Mouse (Mus musculus) olfactory bulb, adult 2 months (tissue): ENCODE results near the gene Txndc2.

Experiments
- CTCF ChIP-seq: fragments of 200-500 bp; IDR thresholded peaks from 2 replicates; pipeline ENCODE4 v1.5.1; 2012; ENCODE audit warnings: low read depth, mild to moderate bottlenecking, low read length, moderate library complexity; ENCODE audit not compliant: insufficient read depth
- POLR2A ChIP-seq: fragments of 200-500 bp; IDR thresholded peaks from 2 replicates; pipeline ENCODE4 v1.6.1; 2012; ENCODE audit warnings: mild to moderate bottlenecking, low read depth, low read length, moderate library complexity; ENCODE audit not compliant: insufficient read depth

DNA sequence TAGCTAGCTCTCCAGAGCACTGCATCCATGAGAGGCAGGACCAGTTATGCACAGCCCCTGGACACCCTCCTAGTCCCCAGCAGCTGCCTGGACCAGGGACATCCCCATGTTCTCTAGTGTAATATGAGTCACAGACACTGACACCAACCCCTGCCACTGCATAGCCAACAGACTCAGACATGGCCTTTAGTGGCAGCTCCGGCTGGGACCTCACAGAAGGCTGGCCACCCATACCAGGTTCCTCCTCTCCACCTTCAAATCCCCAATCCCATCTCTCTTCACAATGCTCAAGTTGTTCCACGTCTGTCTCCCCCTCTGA lies 7.2 kb upstream of the Txndc2 start:
- TF ChIP-seq POLR2A (no peak), CTCF (no peak)
